Mouse (Mus musculus): ENCODE measurements at regions not wholly inside any gene's neighbourhood (a gene's known extent, or its start where the extent isn't known, plus 50 kb on each side); places are given as distances from the start of the nearest gene placed in this dataset.

DNA sequence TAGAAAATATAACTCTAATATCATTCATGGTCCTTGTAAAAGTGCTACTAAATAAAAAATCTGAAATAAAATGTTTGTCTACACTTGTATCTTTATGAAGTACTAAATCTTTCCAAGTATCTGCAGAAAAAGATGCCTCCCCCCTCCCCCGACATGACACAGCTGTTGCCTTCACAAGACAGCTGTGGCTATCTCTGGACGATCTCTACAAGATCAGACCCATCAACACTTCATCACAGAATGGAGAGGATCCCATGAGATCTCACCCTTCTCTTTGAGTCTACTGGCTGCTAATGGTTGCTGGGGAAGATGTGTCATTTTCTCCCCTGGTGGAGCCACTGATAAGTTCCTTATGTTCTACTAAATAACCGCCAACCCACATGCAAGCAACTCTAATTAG lies 116.0 kb upstream of the Dab2 start:
- TF ChIP-seq GATA1 (IDR thresholded peaks at IDR 0.05; ENCODE audit: low read length): no peak
- TF ChIP-seq TAL1 (IDR thresholded peaks at IDR 0.05; ENCODE audit: low read length): no peak
